Comparison of ENCODE assay signal across 12 mouse cellular contexts in genomic region chr19:32276817-32277216, GRCm38 (mm10).
DNase-seq lines count a peak whose midpoint lies in the region; TF ChIP-seq lines count a peak whose summit lies in the region.
"Had no signal": no experiment of that assay in that cellular context is flagged by ENCODE, and none has a peak within 500 bp of the region (broad histone marks: within the 10 kb centered on the region; RNA-seq: fewer than 3 reads in every experiment).

No protein-coding gene starts in this region.

- no peak overlapping the region for H3K9ac ChIP-seq in CH12.LX (ENCODE audit: insufficient read depth, low read depth)
- H3K9ac ChIP-seq: lung, embryonic 14.5 days had no signal

- no peaks in the 10 kb centered on the region for H3K9me3 ChIP-seq in CH12.LX (replicated peaks; ENCODE audit: low read length)

- no peak for TF ChIP-seq CTCF in CH12.LX (conservative IDR thresholded peaks at IDR 0.05 in 1 of 2, IDR thresholded peaks at IDR 0.05 in 1 of 2; ENCODE audit: low read depth in 2 of 2, low read length in 2 of 2)

- DNase-seq in CH12.LX (ENCODE audit: extremely low read depth), result no peak
- peak; percentile 79 for DNase-seq in induced T-regulatory cell, adult 2 months (ENCODE audit: low read depth)
- DNase-seq in kidney, postnatal 25 days, result peak; percentile 65 to 82
- DNase-seq in monocyte, adult 2 months (ENCODE audit: low read depth in 1 of 2, low spot score in 2 of 2), result peak; percentile 68 to 75
- no peak for DNase-seq in embryo, embryonic 10.5 days (ENCODE audit: low spot score)
- DNase-seq in cerebellum, postnatal 25 days, result no peak
- DNase-seq in cerebellum, adult 9-10 months, result no peak
- DNase-seq in ovary, postnatal 10 days (ENCODE audit: low spot score), result no peak
- DNase-seq: gastrocnemius, postnatal 10 days; lung, embryonic 14.5 days; right cerebral cortex, adult 18-20 months; thymus, postnatal 14 days had no signal

- H3K4me1 ChIP-seq in CH12.LX (ENCODE audit: control insufficient read depth in 1 of 2, insufficient read depth in 2 of 2), result peaks cover 34 to 54% of the 10 kb centered on the region in 2 experiments

- TF ChIP-seq EP300 in CH12.LX (IDR thresholded peaks at IDR 0.05; ENCODE audit: low read length), result no peak

- TF ChIP-seq POLR2A in CH12.LX (IDR thresholded peaks at IDR 0.05; ENCODE audit: low read depth, low read length), result no peak

- H3K79me2 ChIP-seq in CH12.LX (replicated peaks; ENCODE audit: control insufficient read depth, extremely low read depth, insufficient read depth, poor library complexity, severe bottlenecking), result no peaks in the 10 kb centered on the region

- no peak overlapping the region for H3K4me2 ChIP-seq in CH12.LX (ENCODE audit: insufficient read depth, low read depth, poor library complexity, severe bottlenecking)
- H3K4me2 ChIP-seq: lung, embryonic 14.5 days had no signal

- TF ChIP-seq RAD21 in CH12.LX (IDR thresholded peaks at IDR 0.05; ENCODE audit: low read depth, low read length), result no peak

- no peaks in the 10 kb centered on the region for H3K27me3 ChIP-seq in CH12.LX (replicated peaks)

- in situ Hi-C loops in CH12.LX (cut with MboI; ENCODE audit: low pct_ligation_motif_present, low pct_unique_long_range_greater_than_20kb, low sequenced_read_pairs), result no loop called here

- H3K4me3 ChIP-seq in CH12.LX (replicated peaks in 1 of 3; ENCODE audit: low read depth in 2 of 3, low read length in 2 of 3, poor library complexity in 1 of 3), result no peak overlapping the region

- dilution Hi-C loops in CH12.LX (cut with MboI; ENCODE audit: extremely low pct_ligation_motif_present, extremely low pct_unique_long_range_greater_than_20kb, low sequenced_read_pairs), result no loop called here

- H3K36me3 ChIP-seq in CH12.LX (replicated peaks in 1 of 2; ENCODE audit: control insufficient read depth in 1 of 2, insufficient read depth in 1 of 2, low read length in 1 of 2), result no peaks in the 10 kb centered on the region

- no peak overlapping the region for H3K27ac ChIP-seq in CH12.LX (ENCODE audit: insufficient read depth, low read depth)

TF ChIP-seq in CH12.LX, 34 proteins besides CTCF, POLR2A, EP300 and RAD21:
- TF ChIP-seq MAFK (IDR thresholded peaks at IDR 0.05; ENCODE audit: insufficient replicate concordance, low read length) (no peak), PAX5 (IDR thresholded peaks at IDR 0.05; ENCODE audit: low read length) (no peak), RCOR1 (conservative IDR thresholded peaks at IDR 0.05; ENCODE audit: low read depth, low read length) (no peak), BHLHE40 (IDR thresholded peaks at IDR 0.05; ENCODE audit: low read depth, low read length) (peak; percentile 41; the same call in 1 of the 2 replicates), ETS1 (conservative IDR thresholded peaks at IDR 0.05; ENCODE audit: low read depth, low read length) (no peak), NELFE (IDR thresholded peaks at IDR 0.05; ENCODE audit: low read depth, low read length) (no peak), MYC (IDR thresholded peaks at IDR 0.05; ENCODE audit: low read depth, low read length) (no peak), IRF4 (IDR thresholded peaks at IDR 0.05; ENCODE audit: low read depth, low read length) (no peak)

Comparison
In these comparisons a context has a peak if more than half of its experiments do, and no peak if none do; other contexts are left out.
1. DNase-seq: peak in induced T-regulatory cell, adult 2 months (single experiment), kidney, postnatal 25 days (2 of 2) and monocyte, adult 2 months (2 of 2); none in CH12.LX (single experiment), embryo, embryonic 10.5 days (single experiment), cerebellum, postnatal 25 days (0 of 2), cerebellum, adult 9-10 months (single experiment) and ovary, postnatal 10 days (single experiment).